Mouse (Mus musculus) cortical plate, adult 2 months (tissue): ENCODE data around the gene Lgr4.

Source experiments
- CTCF ChIP-seq: fragments of 200-500 bp; IDR thresholded peaks from 2 replicates; pipeline ENCODE4 v1.5.1; 2011; ENCODE audit warnings: mild to moderate bottlenecking, control low read depth, low read length; ENCODE audit not compliant: insufficient read depth; ENCODE audit errors: extremely low read depth
- POLR2A ChIP-seq: fragments of 200-500 bp; IDR thresholded peaks from 2 replicates; pipeline ENCODE4 v1.6.1; 2011; ENCODE audit warnings: mild to moderate bottlenecking, low read length, control low read depth; ENCODE audit not compliant: insufficient read depth; ENCODE audit errors: extremely low read depth

DNA sequence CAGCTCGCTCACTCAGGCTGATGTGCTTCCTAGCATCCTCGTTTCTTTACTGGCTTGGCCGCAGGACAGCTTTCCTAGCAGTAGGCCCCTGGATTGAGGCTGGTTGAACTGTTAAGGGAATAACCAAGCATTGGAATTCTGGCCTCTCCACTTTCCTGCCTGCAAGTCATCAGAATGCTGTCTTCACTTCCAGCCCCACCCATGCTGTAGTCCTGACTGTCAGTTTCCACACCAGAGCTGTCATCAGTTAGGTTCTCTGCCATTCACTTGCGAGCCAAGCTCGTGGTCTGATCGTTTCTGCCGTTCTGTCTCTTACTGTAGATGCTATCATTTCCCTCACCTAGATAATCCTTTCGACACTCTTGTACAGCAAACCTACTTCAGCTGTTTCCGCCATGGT, 27.5 kb downstream of the Lgr4 start:
- TF ChIP-seq CTCF, result no peak
- no peak for TF ChIP-seq POLR2A
